In genomic region chr12:54202276-54202675, GRCm38 (mm10) we compare ENCODE assay signal across 7 mouse cellular contexts. TPM values are rescaled to one million over a fixed set of nuclear protein-coding genes. Genes with fewer than 3 reads are reported as not detected.
DNase-seq lines count a peak whose midpoint lies in the region; ATAC-seq and TF ChIP-seq lines count a peak whose summit lies in the region.

No protein-coding gene starts in this region.

- peak overlapping the region; percentile 100 for H3K4me2 ChIP-seq in forebrain, embryonic 14.5 days (ENCODE audit: low read length)
- peak overlapping the region; percentile 100 for H3K4me2 ChIP-seq in midbrain, embryonic 12.5 days (replicated peaks)

- peak overlapping the region; percentile 74; the same call in 1 of the 2 replicates for H3K9ac ChIP-seq in forebrain, embryonic 14.5 days (ENCODE audit: low read length)
- H3K9ac ChIP-seq in midbrain, embryonic 12.5 days (replicated peaks) = peak overlapping the region; percentile 64; the same call in 1 of the 2 replicates

- TF ChIP-seq POLR2A in kidney, adult 2 months (IDR thresholded peaks at IDR 0.05; ENCODE audit: low read depth, low read length) = no peak

- H3K4me3 ChIP-seq in forebrain, embryonic 14.5 days (ENCODE audit: low read depth, low read length) = peak overlapping the region; percentile 55
- peak overlapping the region; percentile 54 for H3K4me3 ChIP-seq in kidney, adult 2 months (ENCODE audit: insufficient read depth, low read depth, low read length)
- peak overlapping the region; percentile 62 for H3K4me3 ChIP-seq in midbrain, embryonic 12.5 days

- H3K36me3 ChIP-seq in forebrain, embryonic 14.5 days (ENCODE audit: control insufficient read depth, insufficient read depth, low read length) = no peaks in the 10 kb centered on the region
- no peaks in the 10 kb centered on the region for H3K36me3 ChIP-seq in kidney, adult 2 months (ENCODE audit: control insufficient read depth, insufficient read depth, low read length)
- H3K36me3 ChIP-seq in midbrain, embryonic 12.5 days = no peaks in the 10 kb centered on the region

- no peak for TF ChIP-seq CTCF in kidney, adult 2 months (conservative IDR thresholded peaks at IDR 0.05; ENCODE audit: insufficient read depth, insufficient read length, low read depth, low read length)

- H3K27me3 ChIP-seq in forebrain, embryonic 14.5 days (replicated peaks; ENCODE audit: control insufficient read depth, insufficient read depth, low read length) = no peaks in the 10 kb centered on the region
- H3K27me3 ChIP-seq in kidney, adult 2 months (replicated peaks; ENCODE audit: control insufficient read depth, insufficient read depth, low read length) = no peaks in the 10 kb centered on the region
- H3K27me3 ChIP-seq in midbrain, embryonic 12.5 days = peaks cover 40% of the 10 kb centered on the region

- 58% methylated on average over 6 of the region's 6 CpGs for WGBS in forebrain, embryonic 14.5 days
- 48% methylated on average over 6 of the region's 6 CpGs for WGBS in kidney, adult 2 months
- 55% methylated on average over 6 of the region's 6 CpGs for WGBS in midbrain, embryonic 12.5 days

- H3K4me1 ChIP-seq in forebrain, embryonic 14.5 days (ENCODE audit: control insufficient read depth, insufficient read depth, low read length) = peaks cover 20% of the 10 kb centered on the region
- peaks cover 8% of the 10 kb centered on the region for H3K4me1 ChIP-seq in kidney, adult 2 months (ENCODE audit: control insufficient read depth, insufficient read depth, low read length)
- H3K4me1 ChIP-seq in midbrain, embryonic 12.5 days = peaks cover 33% of the 10 kb centered on the region

- H3K9me3 ChIP-seq in forebrain, embryonic 14.5 days (replicated peaks; ENCODE audit: control insufficient read depth, low read length) = no peaks in the 10 kb centered on the region
- H3K9me3 ChIP-seq in midbrain, embryonic 12.5 days = no peaks in the 10 kb centered on the region

- H3K27ac ChIP-seq in forebrain, embryonic 14.5 days (ENCODE audit: low read depth, low read length) = no peak overlapping the region
- H3K27ac ChIP-seq in kidney, adult 2 months (ENCODE audit: insufficient read depth, low read depth, low read length) = no peak overlapping the region
- H3K27ac ChIP-seq in midbrain, embryonic 12.5 days (replicated peaks) = no peak overlapping the region

- peak; percentile 12 for DNase-seq in T-cell, adult 2 months (ENCODE audit: low spot score)
- DNase-seq in forebrain, embryonic 14.5 days (ENCODE audit: low spot score) = no peak
- DNase-seq in kidney, adult 2 months = peak; percentile 59
- DNase-seq in layer of hippocampus, postnatal 25 days (ENCODE audit: extremely low spot score in 1 of 2, low spot score in 1 of 2) = no peak
- no peak for DNase-seq in lung, postnatal 4 days

- ATAC-seq in forebrain, embryonic 14.5 days = no peak
- ATAC-seq in midbrain, embryonic 12.5 days (ENCODE audit: low FRiP score, low read depth) = no peak
- no peak for ATAC-seq in granulocyte monocyte progenitor cell, adult 5-6 weeks (replicated peaks; ENCODE audit: poor library complexity, severe bottlenecking)

RNA-seq across cellular contexts. Expression of gene Egln3, which starts 1.4 kb away (rescaled TPM):
- 5.9 and 6.3 TPM in 2 replicates for polyA plus RNA-seq in forebrain, embryonic 14.5 days (2014; fragmentation: Nextera tagmentation; extraction: Ambion mirVana)
- polyA plus RNA-seq in kidney, adult 2 months (2012; rRNA removed) = 6.5 and 7.0 TPM in 2 replicates
- polyA plus RNA-seq in midbrain, embryonic 12.5 days (2016; fragmentation: Nextera tagmentation; extraction: Ambion mirVana) = 2.2 TPM in 2 replicates
- 1 to 10 TPM; 5.3 to 5.8 TPM for total RNA-seq in layer of hippocampus, postnatal 25 days (2021)
- 40.2 and 52.0 TPM in 2 replicates for total RNA-seq in granulocyte monocyte progenitor cell, adult 5-6 weeks (2014; fragmentation: Nextera tagmentation)
- total RNA-seq in granulocyte monocyte progenitor cell, adult 5-6 weeks (2017) = 20.5 and 22.9 TPM in 2 replicates

Comparison
In these comparisons a context has a peak if more than half of its experiments do, and no peak if none do; other contexts are left out.
1. DNase-seq: peak in T-cell, adult 2 months (single experiment) and kidney, adult 2 months (single experiment); none in forebrain, embryonic 14.5 days (single experiment), layer of hippocampus, postnatal 25 days (0 of 2) and lung, postnatal 4 days (0 of 2).
2. Peak in every context shown above with its lines, with median percentiles within 50 percentile points of each other: H3K4me3 ChIP-seq.